ENCODE assay signal across 13 mouse cellular contexts in genomic region chr15:101147910-101148273, GRCm38 (mm10). TPM values are rescaled to one million over a fixed set of nuclear protein-coding genes. Genes with fewer than 3 reads are reported as not detected.
DNase-seq lines count a peak whose midpoint lies in the region; ATAC-seq and TF ChIP-seq lines count a peak whose summit lies in the region.
"Had no signal": no experiment of that assay in that cellular context is flagged by ENCODE, and none has a peak within 500 bp of the region (broad histone marks: within the 10 kb centered on the region; RNA-seq: fewer than 3 reads in every experiment).

No protein-coding gene starts in this region.

- H3K36me3 ChIP-seq in kidney, embryonic 14.5 days (ENCODE audit: control insufficient read depth, insufficient read depth, low read length), result 0 out of 2 replicates have a peak, but pooled peaks cover 3% of the 10 kb centered on the region
- H3K36me3 ChIP-seq in heart, adult 2 months (ENCODE audit: control insufficient read depth, insufficient read depth, low read length), result no peaks in the 10 kb centered on the region; the same call in 1 of the 2 replicates
- H3K36me3 ChIP-seq: G1E had no signal

- no peak for TF ChIP-seq POLR2A in heart, adult 2 months (IDR thresholded peaks at IDR 0.05; ENCODE audit: insufficient read depth, low read depth, low read length)

- TF ChIP-seq CTCF in heart, adult 2 months (IDR thresholded peaks at IDR 0.05), result no peak

- H3K4me2 ChIP-seq in kidney, embryonic 14.5 days (replicated peaks; ENCODE audit: low read depth, low read length), result no peak overlapping the region

- H3K9ac ChIP-seq in kidney, embryonic 14.5 days (ENCODE audit: low read depth, low read length), result no peak overlapping the region
- H3K9ac ChIP-seq in heart, adult 2 months (ENCODE audit: low read depth, low read length), result no peak overlapping the region

- peak overlapping the region; percentile 27; the same call in 1 of the 2 replicates for H3K27ac ChIP-seq in kidney, embryonic 14.5 days (ENCODE audit: low read depth, low read length)
- H3K27ac ChIP-seq in heart, adult 2 months, result peak overlapping the region; percentile 61

- peaks cover 24% of the 10 kb centered on the region for H3K4me1 ChIP-seq in kidney, embryonic 14.5 days (ENCODE audit: control insufficient read depth, insufficient read depth, low read length)
- H3K4me1 ChIP-seq in heart, adult 2 months (ENCODE audit: control insufficient read depth, insufficient read depth, low read length), result peaks cover 22% of the 10 kb centered on the region

- H3K27me3 ChIP-seq in kidney, embryonic 14.5 days (ENCODE audit: control insufficient read depth, insufficient read depth, low read length), result no peaks in the 10 kb centered on the region
- no peaks in the 10 kb centered on the region for H3K27me3 ChIP-seq in heart, adult 2 months (ENCODE audit: control insufficient read depth, insufficient read depth, low read length)

- ATAC-seq in kidney, embryonic 14.5 days (ENCODE audit: low FRiP score, low TSS enrichment), result no peak
- no peak for ATAC-seq in cerebellum, adult (ENCODE audit: insufficient number of reproducible peaks, low FRiP score, low TSS enrichment)

- no peaks in the 10 kb centered on the region for H3K79me2 ChIP-seq in heart, adult 2 months (replicated peaks; ENCODE audit: control insufficient read depth, insufficient read depth, low read length)

- H3K4me3 ChIP-seq in kidney, embryonic 14.5 days (ENCODE audit: low read length), result no peak overlapping the region
- H3K4me3 ChIP-seq in heart, adult 2 months, result no peak overlapping the region

- H3K9me3 ChIP-seq in kidney, embryonic 14.5 days (ENCODE audit: control insufficient read depth, low read length), result no peaks in the 10 kb centered on the region

- intact Hi-C loops in heart, adult 2 months (cut with DNase I), result loop anchor here (1.0 to 2.0 kb wide), 2 partner anchors 51 to 99 kb away; no protein-coding TSS in a partner anchor
- intact Hi-C loops in heart, postnatal 36 days (cut with DNase I), result loop anchor here (2.0 kb wide), 1 partner anchor 25 kb away; no protein-coding TSS in a partner anchor

- no peak for DNase-seq in kidney, postnatal 10 days
- peak; percentile 45 to 60 for DNase-seq in heart, adult 2 months
- DNase-seq in heart, postnatal 36 days, result peak; percentile 37
- DNase-seq in lung, postnatal 14 days, result peak; percentile 66
- no peak for DNase-seq in layer of hippocampus, postnatal 36 days
- DNase-seq in frontal cortex, postnatal 36 days (ENCODE audit: low spot score in 2 of 2), result no peak

- TF ChIP-seq EP300 in heart, adult 2 months (IDR thresholded peaks at IDR 0.05; ENCODE audit: insufficient read depth, low read depth, low read length), result no peak

- WGBS in kidney, embryonic 14.5 days, result 54% methylated on average over 6 of the region's 6 CpGs
- WGBS in heart, adult 2 months, result 5% methylated on average over 6 of the region's 6 CpGs

RNA-seq across cellular contexts. Expression of gene Acvrl1, which starts 19.6 kb away (rescaled TPM):
- polyA plus RNA-seq in kidney, embryonic 14.5 days (2014; fragmentation: Nextera tagmentation; extraction: Ambion mirVana), result 6.3 and 8.8 TPM in 2 replicates
- 10 to 100 TPM; 24.1 to 29.5 TPM for total RNA-seq in heart, adult 2 months (2021)
- 35.0 and 39.7 TPM in 2 replicates for polyA plus RNA-seq in heart, adult 2 months (2012; rRNA removed)
- 10 to 100 TPM; 22.3 to 31.1 TPM for total RNA-seq in heart, postnatal 36 days (2021)
- total RNA-seq in layer of hippocampus, postnatal 36 days (2021), result 1 to 10 TPM; 7.5 to 8.9 TPM

RNA-seq across cellular contexts. Expression of gene Acvr1b, which starts 26.0 kb away (rescaled TPM):
- polyA plus RNA-seq in kidney, embryonic 14.5 days (2014; fragmentation: Nextera tagmentation; extraction: Ambion mirVana), result 6.0 and 7.2 TPM in 2 replicates
- total RNA-seq in heart, adult 2 months (2021), result 10 to 100 TPM in 1 of 2 experiments, 1 to 10 TPM in 1; 9.9 to 12.3 TPM
- polyA plus RNA-seq in heart, adult 2 months (2012; rRNA removed), result 15.3 and 19.3 TPM in 2 replicates
- 10 to 100 TPM; 12.6 to 14.6 TPM for total RNA-seq in heart, postnatal 36 days (2021)
- total RNA-seq in layer of hippocampus, postnatal 36 days (2021), result 10 to 100 TPM; 85.2 to 88.5 TPM
- polyA plus RNA-seq: G1E had no signal

RNA-seq across cellular contexts. Expression of gene Ankrd33, which starts 32.3 kb away (rescaled TPM):
- polyA plus RNA-seq in kidney, embryonic 14.5 days (2014; fragmentation: Nextera tagmentation; extraction: Ambion mirVana), result not detected in 2 replicates
- not detected for total RNA-seq in heart, adult 2 months (2021)
- polyA plus RNA-seq in heart, adult 2 months (2012; rRNA removed), result not detected in 2 replicates
- not detected for total RNA-seq in heart, postnatal 36 days (2021)
- not detected for total RNA-seq in layer of hippocampus, postnatal 36 days (2021)
- total RNA-seq: G1E; midbrain, postnatal 0 days had no signal
- polyA plus RNA-seq: brain, embryonic 14.5 days; embryonic facial prominence, embryonic 11.5 days; frontal cortex, adult 2 months; G1E; midbrain, postnatal 0 days had no signal

Comparison
In these comparisons a context has a peak if more than half of its experiments do, and no peak if none do; other contexts are left out.
1. DNase-seq: peak in heart, adult 2 months (2 of 2), heart, postnatal 36 days (2 of 2) and lung, postnatal 14 days (single experiment); none in kidney, postnatal 10 days (single experiment), layer of hippocampus, postnatal 36 days (0 of 2) and frontal cortex, postnatal 36 days (0 of 2).
2. RNA of gene Acvr1b, which starts 26.0 kb away (total RNA-seq): 85.2 to 88.5 TPM in layer of hippocampus, postnatal 36 days; 12.6 to 14.6 TPM in heart, postnatal 36 days and 9.9 to 12.3 TPM in heart, adult 2 months; every median in the first group is over 4 times any median in the second.